Mouse (Mus musculus) midbrain, postnatal 0 days (tissue): ENCODE data around the gene Susd2. TPM values are rescaled to one million over a fixed set of nuclear protein-coding genes. Genes with fewer than 3 reads are reported as not detected.
A peak's percentile ranks its signal among the peaks of the same experiment; 100 is the strongest.

ENCODE experiments used
- ATAC-seq: fragments of 200-750 bp; cut with Nextera tagmentation; 2 replicates; pipeline ENCODE4 v1.8.0; 2017; ENCODE audit warnings: moderate number of reproducible peaks, mild to moderate bottlenecking, moderate TSS enrichment, moderate library complexity; ENCODE audit not compliant: low FRiP score
- DNase-seq: peaks from one replicate; pipeline ENCODE4 v3.0.0-alpha.2; 2015; ENCODE audit warnings: low spot score
- H3K27ac ChIP-seq: fragments of 300-500 bp; sonication (generic); 2 replicates; pipeline ENCODE4 v1.5.1; 2014; ENCODE audit warnings: low read depth, mild to moderate bottlenecking, low read length, mixed read lengths
- H3K27me3 ChIP-seq: fragments of 300-500 bp; sonication (generic); 2 replicates; pipeline ENCODE4 v1.6.1; 2014; ENCODE audit warnings: low read length, control low read depth, mixed read lengths; ENCODE audit not compliant: insufficient read depth
- H3K36me3 ChIP-seq: fragments of 300-500 bp; sonication (generic); 2 replicates; pipeline ENCODE4 v1.6.1; 2014; ENCODE audit warnings: low read length, control low read depth, mixed read lengths; ENCODE audit not compliant: insufficient read depth
- H3K4me1 ChIP-seq: fragments of 300-500 bp; sonication (generic); 2 replicates; pipeline ENCODE4 v1.6.1; 2014; ENCODE audit warnings: mild to moderate bottlenecking, control low read depth, antibody characterized with exemption, low read length, mixed read lengths; ENCODE audit not compliant: insufficient read depth
- H3K4me2 ChIP-seq: fragments of 300-500 bp; sonication (generic); 2 replicates; pipeline ENCODE4 v1.6.1; 2014; ENCODE audit warnings: low read depth, mild to moderate bottlenecking, low read length, mixed read lengths; ENCODE audit not compliant: poor library complexity, severe bottlenecking
- H3K4me3 ChIP-seq: fragments of 300-500 bp; sonication (generic); 2 replicates; pipeline ENCODE4 v1.5.1; 2014; ENCODE audit warnings: low read depth, mild to moderate bottlenecking, low read length, moderate library complexity
- H3K9ac ChIP-seq: fragments of 300-500 bp; sonication (generic); replicated peaks from 2 replicates; pipeline ENCODE4 v1.6.1; 2014; ENCODE audit warnings: mild to moderate bottlenecking, low read length, moderate library complexity, mixed read lengths; ENCODE audit not compliant: poor library complexity, severe bottlenecking
- H3K9me3 ChIP-seq: fragments of 300-500 bp; sonication (generic); 2 replicates; pipeline ENCODE4 v1.6.1; 2016; ENCODE audit warnings: low read length, control low read depth
- CTCF ChIP-seq: IDR thresholded peaks from 2 replicates; pipeline ENCODE4 v1.5.1; 2016; ENCODE audit warnings: antibody characterized with exemption, mild to moderate bottlenecking
- WGBS: fragments of 180-500 bp; shearing (Covaris S2); extraction: QIAGEN DNeasy Blood & Tissue Kit; methylation state at CpG from one replicate; pipeline ENCODE4 v1.1.7; 2014; 5-methylcytosine and 5-hydroxymethylcytosine counted together
- polyA plus RNA-seq: library from polyadenylated mRNA; unstranded; fragments of >200 nt; fragmentation: Nextera tagmentation; extraction: Ambion mirVana; gene quantifications from 2 replicates; pipeline ENCODE4 v1.2.1, GENCODE M21; 2015
- total RNA-seq: library from RNA; depleted of rRNA; stranded (reverse); fragments of >200 nt; gene quantifications from 2 replicates; pipeline ENCODE4 v1.2.3, GENCODE M21; 2014

The Susd2 gene
- total and polyA plus RNA-seq, 2 experiments from 2014 or later, result 4.8 to 7.8 TPM

DNA sequence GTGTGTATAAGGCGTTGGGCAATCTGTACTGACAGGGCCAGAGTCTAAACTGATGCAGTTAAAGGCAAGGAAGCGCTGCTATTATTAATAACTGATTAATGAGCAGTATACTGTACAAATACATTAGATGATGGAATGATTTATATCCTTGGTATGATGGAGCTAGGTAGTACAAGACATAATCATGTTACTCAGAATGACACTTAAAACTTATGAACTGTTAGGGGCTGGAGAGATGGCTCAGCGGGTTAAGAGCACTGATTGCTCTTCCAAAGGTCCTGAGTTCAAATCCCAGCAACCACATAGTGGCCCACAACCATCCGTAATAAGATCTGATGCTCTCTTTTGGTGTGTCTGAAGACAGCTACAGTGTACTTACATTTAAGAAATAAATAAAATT lies 36.6 kb downstream of the Susd2 start:
- H3K4me2 ChIP-seq, result no peak overlapping the region
- DNase-seq (no peak), ATAC-seq (no peak)
- no peaks in the 10 kb centered on the region for H3K27me3 ChIP-seq
- no peak overlapping the region for H3K4me3 ChIP-seq
- H3K36me3 ChIP-seq, result no peaks in the 10 kb centered on the region
- 86% methylated on average over 4 of the region's 4 CpGs for WGBS
- no peaks in the 10 kb centered on the region for H3K9me3 ChIP-seq
- no peak overlapping the region for H3K27ac ChIP-seq
- TF ChIP-seq CTCF, result no peak
- no peaks in the 10 kb centered on the region for H3K4me1 ChIP-seq
- no peak overlapping the region for H3K9ac ChIP-seq

DNA sequence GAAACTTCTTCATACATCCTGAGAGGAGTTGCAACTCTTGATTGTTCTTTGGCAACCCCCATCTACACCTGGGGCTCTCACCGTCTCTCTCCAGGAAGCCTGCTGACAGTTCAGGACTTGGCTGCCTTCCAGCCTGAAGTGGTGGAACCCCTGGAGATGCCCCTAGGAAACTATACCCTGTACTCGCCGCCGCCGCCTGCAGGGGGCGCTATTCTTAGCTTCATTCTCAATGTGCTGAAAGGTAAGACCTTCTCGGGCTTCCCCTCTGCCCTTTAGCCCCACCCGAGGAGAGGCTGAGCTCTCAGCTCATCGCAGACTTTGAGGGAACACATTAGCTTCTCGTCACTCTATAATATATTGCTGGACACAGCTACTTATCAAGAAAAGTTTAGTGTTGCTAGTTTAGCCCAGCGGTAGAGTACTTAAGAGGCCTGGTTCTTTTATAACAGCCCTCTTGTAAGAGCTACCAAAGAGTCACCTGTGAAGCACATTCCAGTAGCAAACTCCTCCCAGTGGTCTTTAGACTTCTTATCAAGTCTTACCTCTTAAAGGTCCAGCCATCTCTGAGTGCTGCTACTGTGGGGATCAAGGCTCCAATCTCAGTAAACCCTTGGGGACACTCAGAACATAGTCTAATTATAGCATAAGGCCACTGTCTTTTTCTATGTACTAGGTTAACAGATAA lies 38.5 kb downstream of the Susd2 start:
- TF ChIP-seq CTCF, result no peak
- Histone ChIP-seq H3K9ac (no peak overlapping the region), H3K4me3 (no peak overlapping the region), H3K4me1 (no peaks in the 10 kb centered on the region), H3K4me2 (no peak overlapping the region), H3K9me3 (no peaks in the 10 kb centered on the region), H3K27ac (no peak overlapping the region), H3K36me3 (no peaks in the 10 kb centered on the region), H3K27me3 (no peaks in the 10 kb centered on the region)
- DNase-seq (no peak), ATAC-seq (no peak)
- 49% methylated on average over 11 of the region's 11 CpGs for WGBS

DNA sequence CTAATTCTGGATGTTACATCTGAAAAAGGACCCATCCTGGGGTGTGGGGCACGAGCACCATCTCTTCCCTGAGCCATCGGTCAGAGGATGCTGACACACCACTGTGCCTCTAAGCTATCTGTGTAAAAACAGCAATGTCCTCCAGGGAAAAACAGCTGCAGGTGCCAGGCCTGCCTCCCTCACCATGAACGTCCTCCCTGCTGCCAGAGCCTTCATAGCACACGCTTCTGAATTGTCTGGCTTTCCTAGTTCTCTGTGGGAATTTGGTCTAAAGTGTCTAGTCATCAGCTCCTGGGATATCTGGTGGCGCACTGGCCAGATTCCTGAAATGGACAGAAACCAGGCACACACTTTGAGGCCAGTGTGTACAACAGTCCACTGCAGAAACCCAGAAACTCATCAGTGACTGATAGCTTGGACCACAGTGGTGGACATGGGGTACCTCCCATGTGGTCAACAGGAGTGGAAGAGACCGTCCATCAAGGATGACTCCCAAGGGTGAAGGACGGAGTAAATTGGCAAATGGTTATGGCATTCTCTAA lies 43.5 kb downstream of the Susd2 start:
- Histone ChIP-seq H3K4me1 (no peaks in the 10 kb centered on the region), H3K4me2 (no peak overlapping the region), H3K9me3 (no peaks in the 10 kb centered on the region), H3K36me3 (no peaks in the 10 kb centered on the region), H3K27ac (no peak overlapping the region), H3K27me3 (no peaks in the 10 kb centered on the region), H3K4me3 (no peak overlapping the region), H3K9ac (no peak overlapping the region)
- no peak for ATAC-seq
- no peak for DNase-seq
- 81% methylated on average over 7 of the region's 7 CpGs for WGBS
- TF ChIP-seq CTCF, result no peak

DNA sequence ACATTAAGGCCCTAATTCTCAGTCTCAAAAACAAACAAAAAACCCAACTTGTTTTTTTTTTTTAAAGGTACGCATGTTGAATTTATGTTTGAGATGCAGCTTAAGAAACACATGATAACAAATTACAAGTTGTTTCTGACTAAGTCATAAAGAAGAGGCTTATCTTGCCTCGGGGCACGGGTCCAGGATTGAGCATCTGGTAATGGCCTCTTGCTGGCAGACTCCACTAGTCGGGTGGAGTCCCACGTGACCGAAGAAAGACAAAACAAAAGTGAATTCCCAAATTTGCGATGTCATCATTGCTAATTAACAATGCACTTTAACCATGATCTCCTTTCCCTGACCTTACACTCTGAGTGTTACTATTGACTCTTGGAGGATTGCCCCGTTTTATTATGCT lies 47.8 kb downstream of the Susd2 start:
- Histone ChIP-seq H3K4me1 (no peaks in the 10 kb centered on the region), H3K27ac (no peak overlapping the region), H3K9ac (no peak overlapping the region), H3K4me3 (no peak overlapping the region), H3K4me2 (no peak overlapping the region), H3K9me3 (no peaks in the 10 kb centered on the region), H3K27me3 (no peaks in the 10 kb centered on the region), H3K36me3 (no peaks in the 10 kb centered on the region)
- no peak for TF ChIP-seq CTCF
- 82% methylated on average over 8 of the region's 8 CpGs for WGBS
- DNase-seq (peak; percentile 30), ATAC-seq (no peak)

DNA sequence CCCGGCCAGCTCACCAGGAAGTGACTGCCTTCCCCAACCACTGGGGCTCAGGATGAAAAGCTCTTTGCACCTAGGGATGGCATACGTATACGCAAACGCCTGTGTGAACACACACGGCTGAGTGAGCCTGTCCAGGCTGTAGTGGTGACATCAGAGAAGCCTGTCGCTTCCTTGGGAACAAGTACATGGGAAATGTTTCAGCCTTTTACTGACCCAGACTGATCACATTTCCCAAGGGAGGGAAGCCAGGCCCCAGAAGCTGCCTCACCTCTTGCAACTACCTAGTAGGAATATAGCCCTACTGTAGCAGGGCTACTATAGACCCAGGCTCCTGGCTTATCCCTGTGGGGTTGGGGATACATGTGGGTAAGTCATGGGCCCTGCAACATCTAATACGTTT lies 51.2 kb downstream of the Susd2 start:
- ATAC-seq (no peak), DNase-seq (no peak)
- Histone ChIP-seq H3K36me3 (no peaks in the 10 kb centered on the region), H3K4me3 (no peak overlapping the region), H3K9me3 (no peaks in the 10 kb centered on the region), H3K27ac (no peak overlapping the region), H3K4me1 (no peaks in the 10 kb centered on the region), H3K9ac (no peak overlapping the region), H3K27me3 (no peaks in the 10 kb centered on the region), H3K4me2 (no peak overlapping the region)
- TF ChIP-seq CTCF, result no peak
- WGBS, result 82% methylated on average over 7 of the region's 7 CpGs

DNA sequence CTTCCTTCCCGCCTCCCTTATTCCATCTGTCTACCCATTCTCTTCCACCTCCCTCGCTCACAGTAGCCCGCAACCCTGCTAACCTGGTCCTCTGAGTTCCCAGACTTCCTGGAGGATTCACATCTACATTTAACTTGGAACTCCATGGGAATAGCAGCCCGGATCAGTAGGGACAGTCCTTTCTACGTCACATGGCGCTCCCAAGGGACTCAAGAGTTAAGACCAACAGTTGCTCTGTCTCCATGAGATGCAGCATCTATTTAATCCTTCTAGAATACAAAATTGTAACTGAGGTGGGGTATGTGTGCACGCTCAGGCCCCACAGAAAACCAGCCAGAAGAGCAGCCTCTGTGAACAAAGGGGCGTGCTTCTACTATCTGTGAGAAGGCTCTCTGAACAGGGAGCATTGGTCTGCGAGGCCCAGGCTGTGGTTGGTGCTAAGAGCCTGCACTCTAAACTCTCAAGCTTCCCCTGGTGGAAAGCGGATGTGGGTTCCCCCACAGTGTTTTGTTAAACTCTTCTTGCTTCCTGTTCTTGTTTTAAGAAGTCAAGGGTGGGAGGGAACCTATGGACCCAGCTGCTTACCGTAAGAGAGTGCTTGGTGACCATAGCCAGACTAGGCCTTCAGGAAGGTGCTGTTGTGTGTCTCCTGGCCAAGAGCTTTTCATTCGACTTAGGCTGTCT lies 52.5 kb downstream of the Susd2 start:
- no peak overlapping the region for H3K4me3 ChIP-seq
- no peaks in the 10 kb centered on the region for H3K9me3 ChIP-seq
- DNase-seq (peak; percentile 4), ATAC-seq (no peak)
- H3K36me3 ChIP-seq, result no peaks in the 10 kb centered on the region
- WGBS, result 77% methylated on average over 12 of the region's 12 CpGs
- H3K27ac ChIP-seq, result no peak overlapping the region
- TF ChIP-seq CTCF, result no peak
- 0 out of 2 replicates have a peak, but pooled peaks cover 3% of the 10 kb centered on the region for H3K4me1 ChIP-seq
- H3K4me2 ChIP-seq, result no peak overlapping the region
- H3K9ac ChIP-seq, result no peak overlapping the region
- no peaks in the 10 kb centered on the region for H3K27me3 ChIP-seq
